Mouse (Mus musculus): ENCODE measurements around the gene Six1.

- TF ChIP-seq CTCF (IDR thresholded peaks at IDR 0.05), result no peak
- TF ChIP-seq EP300 (IDR thresholded peaks at IDR 0.05), result no peak
These were observed 18.5 kb downstream of the Six1 start for GRCm38 (mm10) chr12:73034901-73035895.

Measured in lung, postnatal 0 days (tissue).